Mouse (Mus musculus) lung, adult 2 months (tissue): Measurements from ENCODE around the gene Tle6.

Source experiments
- CTCF ChIP-seq: fragments of 200-500 bp; IDR thresholded peaks from 2 replicates; pipeline ENCODE4 v1.5.1; 2011; ENCODE audit warnings: mild to moderate bottlenecking, low read length, control low read depth; ENCODE audit not compliant: insufficient read depth
- POLR2A ChIP-seq: fragments of 200-500 bp; IDR thresholded peaks from 2 replicates; pipeline ENCODE4 v1.6.1; 2011; ENCODE audit warnings: low read depth, mild to moderate bottlenecking, control low read depth, low read length, borderline replicate concordance; ENCODE audit errors: extremely low read depth

DNA sequence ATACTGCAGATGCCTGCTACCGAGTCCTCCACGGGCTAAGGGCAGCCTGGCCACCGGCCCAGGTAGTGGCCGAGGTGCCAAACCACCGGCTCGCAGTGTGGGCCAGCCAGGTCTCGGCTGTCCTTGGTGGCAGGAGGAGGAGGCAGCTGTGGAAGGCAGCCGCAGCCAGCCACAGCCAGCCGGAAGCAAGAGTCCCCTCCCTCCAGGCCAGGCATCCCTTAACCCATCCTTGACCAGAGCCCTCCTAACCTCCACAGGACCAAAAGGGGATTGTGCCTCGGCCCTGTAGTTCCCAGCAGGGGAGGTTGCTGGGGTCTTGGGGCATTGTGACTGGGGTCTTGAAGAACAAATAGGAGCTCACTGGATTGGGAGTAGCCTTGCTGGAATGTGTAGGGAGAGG lies 36.7 kb downstream of the Tle6 start:
- TF ChIP-seq CTCF (no peak), POLR2A (no peak)
